Mouse (Mus musculus) heart, embryonic 13.5 days (tissue): Measurements from ENCODE around the gene Gnao1. TPM values are rescaled to one million over a fixed set of nuclear protein-coding genes. Genes with fewer than 3 reads are reported as not detected.

Source experiments
- ATAC-seq: fragments of 200-750 bp; cut with Nextera tagmentation; 2 replicates; pipeline ENCODE4 v1.8.0; 2017; ENCODE audit warnings: moderate TSS enrichment; ENCODE audit not compliant: insufficient number of reproducible peaks, low FRiP score, low TSS enrichment; ENCODE audit errors: extremely low read depth
- H3K27ac ChIP-seq: fragments of 300-500 bp; sonication (generic); replicated peaks from 2 replicates; pipeline ENCODE4 v1.5.1; 2015; ENCODE audit warnings: moderate library complexity, mild to moderate bottlenecking, inconsistent platforms
- H3K27me3 ChIP-seq: fragments of 300-500 bp; sonication (generic); replicated peaks from 2 replicates; pipeline ENCODE4 v1.6.1; 2015; ENCODE audit warnings: mild to moderate bottlenecking, inconsistent platforms
- H3K36me3 ChIP-seq: fragments of 300-500 bp; sonication (generic); 2 replicates; pipeline ENCODE4 v1.6.1; 2015; ENCODE audit warnings: mild to moderate bottlenecking, inconsistent platforms
- H3K4me1 ChIP-seq: fragments of 300-500 bp; sonication (generic); 2 replicates; pipeline ENCODE4 v1.6.1; 2015; ENCODE audit warnings: inconsistent platforms
- H3K4me2 ChIP-seq: fragments of 300-500 bp; sonication (generic); 2 replicates; pipeline ENCODE4 v1.6.1; 2015; ENCODE audit warnings: inconsistent platforms, mild to moderate bottlenecking, moderate library complexity
- H3K4me3 ChIP-seq: fragments of 300-500 bp; sonication (generic); 2 replicates; pipeline ENCODE4 v1.5.1; 2015; ENCODE audit warnings: moderate library complexity, mild to moderate bottlenecking, inconsistent platforms
- H3K9ac ChIP-seq: fragments of 300-500 bp; sonication (generic); 2 replicates; pipeline ENCODE4 v1.6.1; 2015; ENCODE audit warnings: inconsistent platforms, mild to moderate bottlenecking, moderate library complexity
- H3K9me3 ChIP-seq: fragments of 300-500 bp; sonication (generic); 2 replicates; pipeline ENCODE4 v1.6.1; 2016; ENCODE audit warnings: inconsistent platforms
- WGBS: fragments of 180-500 bp; shearing (Covaris S2); methylation state at CpG from one replicate; pipeline ENCODE4 v1.1.7; 2015; ENCODE audit warnings: mixed read lengths; 5-methylcytosine and 5-hydroxymethylcytosine counted together
- polyA plus RNA-seq: library from polyadenylated mRNA; unstranded; fragments of >200 nt; fragmentation: Nextera tagmentation; extraction: Ambion mirVana; gene quantifications from 2 replicates; pipeline ENCODE4 v1.2.1, GENCODE M21; 2015

The Gnao1 gene
- polyA plus RNA-seq, 1 experiment from 2014 or later = 13.2 TPM

DNA sequence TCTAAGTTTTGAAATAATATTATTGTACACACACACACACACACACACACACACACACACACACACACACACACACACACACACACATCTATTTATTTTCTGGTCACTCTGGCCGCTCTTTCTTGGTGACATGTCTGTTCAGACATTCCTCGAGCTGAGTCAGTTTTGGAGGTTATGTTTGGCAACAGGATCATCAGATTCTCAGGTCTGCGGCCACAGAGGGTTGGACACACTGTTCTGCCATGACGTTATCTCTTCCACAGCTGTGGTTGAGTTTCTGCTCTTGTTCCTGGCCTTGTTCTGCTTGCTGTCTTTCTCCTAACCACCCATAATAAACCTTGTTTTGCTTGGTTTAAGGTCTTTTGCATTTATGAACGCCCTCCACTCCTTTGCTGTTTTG, 61.5 kb downstream of the Gnao1 start:
- no peaks in the 10 kb centered on the region for H3K9me3 ChIP-seq
- peaks cover 20% of the 10 kb centered on the region for H3K4me1 ChIP-seq
- no peak overlapping the region for H3K9ac ChIP-seq
- H3K27me3 ChIP-seq = no peaks in the 10 kb centered on the region
- H3K4me3 ChIP-seq = no peak overlapping the region
- no peak for ATAC-seq
- H3K27ac ChIP-seq = 0 out of 2 replicates have a peak overlapping the region, but pooled peaks have one; percentile 25
- no peaks in the 10 kb centered on the region for H3K36me3 ChIP-seq
- 43% methylated on average over 5 of the region's 5 CpGs for WGBS
- no peak overlapping the region for H3K4me2 ChIP-seq

DNA sequence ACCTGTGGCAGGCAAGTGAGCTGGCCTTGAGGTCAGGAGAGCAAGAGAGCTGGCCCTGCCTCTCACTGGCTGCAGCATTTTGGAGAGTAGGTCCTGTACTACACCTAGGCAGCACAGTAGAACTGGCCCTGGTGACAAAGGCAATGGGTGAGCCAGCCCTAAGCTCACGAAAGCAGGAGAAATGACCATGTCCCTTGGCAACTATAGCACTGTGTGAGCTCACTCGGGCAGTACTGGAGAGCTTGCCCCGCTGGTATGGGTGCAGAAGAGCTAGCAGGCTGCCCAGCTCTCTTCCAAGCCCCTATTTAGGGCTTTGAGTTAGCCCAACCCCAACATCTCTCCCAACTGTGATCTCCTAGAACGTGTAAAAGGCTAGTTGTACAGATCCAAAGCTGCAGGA, 68.6 kb downstream of the Gnao1 start:
- peaks cover 6% of the 10 kb centered on the region; the same call in 1 of the 2 replicates for H3K4me1 ChIP-seq
- H3K27me3 ChIP-seq = no peaks in the 10 kb centered on the region
- no peak overlapping the region for H3K27ac ChIP-seq
- no peaks in the 10 kb centered on the region for H3K9me3 ChIP-seq
- no peak overlapping the region for H3K4me3 ChIP-seq
- no peaks in the 10 kb centered on the region for H3K36me3 ChIP-seq
- WGBS = 76% methylated on average over 4 of the region's 4 CpGs
- no peak overlapping the region for H3K4me2 ChIP-seq
- no peak for ATAC-seq
- H3K9ac ChIP-seq = no peak overlapping the region

DNA sequence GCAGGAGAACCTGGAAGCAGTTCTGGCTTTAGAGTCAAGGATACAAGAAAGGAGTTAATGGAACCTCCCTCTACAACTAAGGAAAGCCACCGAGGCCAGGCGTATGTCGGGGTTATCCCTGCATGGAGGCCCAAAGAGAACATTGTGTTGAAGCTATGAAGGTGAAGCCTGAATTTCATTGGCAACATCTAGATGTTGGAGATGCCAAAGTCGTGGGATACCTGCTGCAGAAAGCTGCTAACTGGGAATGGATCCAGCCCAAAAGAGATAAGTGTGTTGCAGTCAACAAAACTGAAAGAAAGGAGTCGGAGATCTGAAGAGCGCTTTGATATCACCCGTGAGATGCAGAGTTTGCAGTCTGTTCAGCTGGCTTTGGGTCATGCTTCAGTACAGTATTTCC, 70.2 kb downstream of the Gnao1 start:
- H3K36me3 ChIP-seq = no peaks in the 10 kb centered on the region
- no peak overlapping the region for H3K27ac ChIP-seq
- H3K4me2 ChIP-seq = no peak overlapping the region
- no peak for ATAC-seq
- H3K4me3 ChIP-seq = no peak overlapping the region
- no peak overlapping the region for H3K9ac ChIP-seq
- no peaks in the 10 kb centered on the region for H3K27me3 ChIP-seq
- peaks cover 6% of the 10 kb centered on the region; the same call in 1 of the 2 replicates for H3K4me1 ChIP-seq
- H3K9me3 ChIP-seq = no peaks in the 10 kb centered on the region
- 72% methylated on average over 7 of the region's 7 CpGs for WGBS

DNA sequence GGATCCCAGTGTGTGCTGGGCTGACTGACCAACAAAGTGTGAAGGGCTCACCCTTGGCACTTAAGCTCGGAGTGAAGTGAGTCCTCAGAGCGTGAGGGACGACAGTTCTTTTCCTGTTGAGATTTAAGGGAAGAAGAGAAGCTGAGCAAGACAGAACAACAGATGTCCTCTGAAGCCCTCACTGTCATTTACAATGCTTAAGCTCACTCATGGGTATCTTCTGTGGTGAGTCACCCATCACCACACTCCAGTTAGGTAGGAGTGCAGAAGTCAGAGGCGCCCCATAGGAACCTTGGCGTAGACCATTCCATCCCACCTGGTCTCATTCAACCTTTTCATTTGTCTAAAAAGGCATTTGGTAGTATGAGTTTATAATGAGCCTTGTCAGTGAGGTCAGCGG, 71.6 kb downstream of the Gnao1 start:
- Histone ChIP-seq H3K4me1 (peaks cover 6% of the 10 kb centered on the region; the same call in 1 of the 2 replicates), H3K4me2 (no peak overlapping the region), H3K4me3 (no peak overlapping the region), H3K9ac (no peak overlapping the region), H3K36me3 (no peaks in the 10 kb centered on the region), H3K27ac (no peak overlapping the region), H3K27me3 (no peaks in the 10 kb centered on the region), H3K9me3 (no peaks in the 10 kb centered on the region)
- WGBS = 72% methylated on average over 6 of the region's 6 CpGs
- no peak for ATAC-seq

DNA sequence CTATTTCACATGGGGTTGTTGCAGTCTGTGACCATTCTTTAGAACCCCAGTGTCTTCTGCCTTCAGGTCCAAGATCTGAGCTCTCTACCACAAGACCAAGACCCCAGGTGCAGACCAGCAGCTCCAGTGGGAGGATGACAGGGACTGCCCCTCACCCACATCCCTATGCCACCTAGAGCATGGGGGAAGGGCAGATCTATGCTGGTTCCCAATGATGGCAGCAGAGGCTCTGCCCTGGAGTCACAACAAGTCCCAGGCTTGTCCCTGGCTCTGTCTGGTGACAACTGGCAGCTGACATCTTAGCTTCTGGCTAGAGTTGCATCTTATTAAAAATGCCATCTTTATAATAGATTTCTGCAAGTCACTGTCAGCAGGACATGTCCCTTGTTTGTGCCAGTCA, 73.5 kb downstream of the Gnao1 start:
- Histone ChIP-seq H3K36me3 (no peaks in the 10 kb centered on the region), H3K4me3 (no peak overlapping the region), H3K4me1 (peaks cover 10% of the 10 kb centered on the region), H3K4me2 (no peak overlapping the region), H3K27me3 (no peaks in the 10 kb centered on the region), H3K9me3 (no peaks in the 10 kb centered on the region), H3K9ac (no peak overlapping the region), H3K27ac (no peak overlapping the region)
- ATAC-seq = no peak

DNA sequence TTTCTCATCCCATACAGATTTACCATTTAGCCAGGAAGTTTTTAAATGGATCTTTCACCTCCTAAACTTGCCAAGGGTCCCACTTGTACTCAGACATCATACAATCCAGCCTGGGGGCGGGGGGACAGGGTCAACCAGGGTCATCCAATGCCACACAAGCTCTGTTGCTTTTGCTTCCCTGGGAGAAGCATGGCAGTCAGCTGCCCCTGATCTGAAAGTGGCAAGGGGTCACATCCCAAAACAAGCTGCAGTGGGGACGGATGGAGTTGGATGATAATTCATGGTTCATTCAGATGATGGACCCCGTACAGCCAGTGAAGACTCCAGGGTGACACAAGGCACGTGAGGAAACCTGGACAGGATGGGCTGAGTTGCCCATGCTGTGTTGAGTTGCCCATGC, 74.0 kb downstream of the Gnao1 start:
- H3K9ac ChIP-seq = no peak overlapping the region
- H3K36me3 ChIP-seq = no peaks in the 10 kb centered on the region
- no peak overlapping the region for H3K27ac ChIP-seq
- H3K4me2 ChIP-seq = no peak overlapping the region
- no peaks in the 10 kb centered on the region for H3K27me3 ChIP-seq
- peaks cover 15% of the 10 kb centered on the region for H3K4me1 ChIP-seq
- H3K9me3 ChIP-seq = no peaks in the 10 kb centered on the region
- no peak overlapping the region for H3K4me3 ChIP-seq
- no peak for ATAC-seq
- WGBS = 79% methylated on average over 4 of the region's 4 CpGs

DNA sequence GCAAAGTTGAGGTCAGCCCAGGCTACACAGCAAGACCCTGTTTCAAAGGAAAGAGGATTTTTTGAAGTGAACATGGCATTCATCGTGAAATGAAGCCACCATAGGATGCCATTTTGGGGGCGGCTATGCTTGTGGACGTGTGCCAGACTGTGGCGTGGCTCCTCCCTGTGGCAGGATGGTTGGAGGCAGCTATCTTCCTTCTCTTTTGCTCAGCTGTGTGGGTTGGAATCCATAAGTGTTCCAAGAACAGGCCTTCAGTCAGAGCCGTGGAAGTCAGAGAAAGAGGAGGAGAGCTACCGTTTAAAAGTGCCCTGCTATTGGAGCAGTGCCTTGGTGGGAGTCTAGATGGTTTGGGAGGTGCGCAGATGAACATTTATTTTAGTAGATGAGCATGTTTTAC, 74.5 kb downstream of the Gnao1 start:
- Histone ChIP-seq H3K27ac (no peak overlapping the region), H3K9me3 (no peaks in the 10 kb centered on the region), H3K36me3 (no peaks in the 10 kb centered on the region), H3K27me3 (no peaks in the 10 kb centered on the region), H3K4me2 (no peak overlapping the region), H3K4me3 (no peak overlapping the region), H3K9ac (no peak overlapping the region), H3K4me1 (peaks cover 21% of the 10 kb centered on the region)
- WGBS = 76% methylated on average over 7 of the region's 7 CpGs
- ATAC-seq = no peak

DNA sequence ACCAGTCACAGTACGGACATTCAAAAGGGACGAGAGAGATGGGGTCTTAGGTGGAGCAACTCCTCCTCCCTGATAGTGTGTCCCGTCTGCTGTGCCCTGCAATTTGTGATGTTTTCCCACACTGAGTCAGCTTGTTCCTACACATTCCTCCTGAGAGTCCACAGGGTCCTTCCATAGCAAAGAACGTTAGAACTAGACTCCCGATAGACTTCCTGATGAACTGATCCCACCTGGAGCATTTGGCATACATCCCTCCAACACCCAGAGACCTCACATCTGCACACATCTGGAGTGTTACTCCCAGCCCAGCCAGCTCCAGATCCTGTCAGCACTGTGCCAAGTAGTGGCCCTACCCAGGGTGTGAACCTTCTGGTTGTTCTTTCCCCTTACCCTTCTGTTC, 76.4 kb downstream of the Gnao1 start:
- H3K36me3 ChIP-seq = no peaks in the 10 kb centered on the region
- no peak overlapping the region for H3K4me2 ChIP-seq
- no peak for ATAC-seq
- no peak overlapping the region for H3K9ac ChIP-seq
- peaks cover 33% of the 10 kb centered on the region for H3K4me1 ChIP-seq
- no peaks in the 10 kb centered on the region for H3K9me3 ChIP-seq
- no peak overlapping the region for H3K27ac ChIP-seq
- H3K4me3 ChIP-seq = no peak overlapping the region
- H3K27me3 ChIP-seq = no peaks in the 10 kb centered on the region
- 72% methylated on average over 5 of the region's 5 CpGs for WGBS

DNA sequence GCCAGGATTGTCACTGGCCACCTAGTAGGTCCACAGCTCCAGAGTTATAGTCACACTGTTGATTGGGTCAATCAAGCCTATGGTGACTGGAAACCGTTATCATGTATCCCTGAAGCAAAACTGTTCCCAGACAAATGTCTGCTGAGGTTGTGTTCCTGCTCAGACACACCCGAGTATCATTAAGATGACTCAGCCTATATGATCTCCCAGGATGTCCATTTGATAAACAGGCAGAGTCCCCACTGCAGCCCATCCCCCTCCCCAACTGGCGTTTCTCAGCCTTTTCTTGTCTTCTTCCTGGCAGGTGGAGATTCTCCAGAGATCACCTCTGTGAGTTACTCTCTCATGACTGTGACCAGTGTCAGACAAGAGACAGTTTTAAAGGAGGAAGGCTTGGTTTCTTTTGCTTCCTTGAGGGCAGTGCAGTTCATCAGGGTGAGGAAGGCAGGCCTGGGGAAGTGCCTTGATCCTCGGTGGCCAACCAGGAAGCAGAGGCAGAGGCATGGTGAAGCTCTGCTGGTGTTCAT, 78.4 kb downstream of the Gnao1 start:
- no peaks in the 10 kb centered on the region for H3K9me3 ChIP-seq
- H3K27me3 ChIP-seq = no peaks in the 10 kb centered on the region
- H3K4me2 ChIP-seq = no peak overlapping the region
- peaks cover 32% of the 10 kb centered on the region for H3K4me1 ChIP-seq
- peak overlapping the region; percentile 83 for H3K27ac ChIP-seq
- no peak overlapping the region for H3K9ac ChIP-seq
- no peak for ATAC-seq
- H3K4me3 ChIP-seq = no peak overlapping the region
- WGBS = 45% methylated on average over 4 of the region's 4 CpGs
- no peaks in the 10 kb centered on the region for H3K36me3 ChIP-seq

DNA sequence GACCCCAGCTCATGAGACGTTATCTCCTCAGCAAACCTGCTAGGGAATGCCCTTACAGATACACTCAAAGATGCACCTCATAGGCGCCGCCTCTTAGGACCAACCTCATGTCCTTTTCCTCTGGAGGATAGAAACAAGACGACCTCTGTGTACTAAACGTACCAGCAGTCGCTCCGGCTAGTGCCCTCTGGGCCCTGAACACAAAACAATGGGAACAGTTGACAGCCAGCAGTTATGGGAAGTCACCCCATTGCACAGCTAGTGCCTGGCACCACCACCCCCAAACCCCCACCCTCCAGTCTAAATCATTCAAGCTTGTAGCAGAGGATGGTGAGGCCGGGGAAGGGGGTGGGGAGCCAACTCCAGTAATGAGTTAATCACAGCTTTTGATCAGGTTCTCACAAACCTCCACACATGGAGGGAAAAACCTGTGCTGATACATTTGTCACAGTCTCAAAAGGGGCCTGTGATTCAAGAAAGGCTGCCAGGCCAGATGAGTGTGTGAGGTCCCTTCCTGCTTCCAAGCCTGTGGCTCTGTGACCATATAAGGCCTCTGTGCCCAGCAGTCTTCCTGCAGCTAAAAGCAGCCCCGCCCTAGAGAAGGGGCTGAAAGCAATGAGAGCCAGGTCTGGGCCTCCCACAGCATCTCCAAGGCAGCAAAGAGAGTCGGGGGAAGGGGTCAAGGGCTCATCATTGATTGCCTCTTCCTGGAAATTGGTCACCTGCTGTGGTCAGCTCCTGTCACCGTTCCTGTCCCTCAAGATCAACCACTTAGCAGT, 79.1 kb downstream of the Gnao1 start:
- Histone ChIP-seq H3K27me3 (no peaks in the 10 kb centered on the region), H3K9me3 (no peaks in the 10 kb centered on the region), H3K4me1 (peaks cover 29% of the 10 kb centered on the region), H3K9ac (peak overlapping the region; percentile 44; the same call in 1 of the 2 replicates), H3K27ac (peak overlapping the region; percentile 83), H3K4me3 (no peak overlapping the region), H3K36me3 (no peaks in the 10 kb centered on the region), H3K4me2 (no peak overlapping the region)
- WGBS = 55% methylated on average over 11 of the region's 11 CpGs
- ATAC-seq = no peak

DNA sequence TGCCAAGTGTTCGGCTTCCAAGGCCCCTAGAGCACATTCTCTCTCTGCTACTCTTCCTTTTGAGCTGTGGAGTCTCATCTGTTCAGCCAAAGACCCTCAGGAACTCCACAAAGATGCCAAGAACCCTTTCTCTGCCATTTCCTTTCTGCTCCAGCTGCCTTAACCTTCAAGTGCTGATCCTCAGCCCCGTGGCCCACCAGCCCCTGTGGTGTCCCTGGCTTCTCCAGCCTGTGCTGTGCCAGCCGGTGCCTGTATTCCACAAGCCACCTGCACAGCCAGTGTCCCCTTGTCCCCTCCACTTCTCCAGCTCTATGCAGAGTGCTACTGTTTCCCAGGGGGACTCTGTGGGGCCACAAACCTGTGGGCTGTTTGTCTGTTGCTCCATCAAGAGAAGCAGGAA, 83.8 kb downstream of the Gnao1 start:
- H3K4me2 ChIP-seq = no peak overlapping the region
- H3K4me1 ChIP-seq = peaks cover 25% of the 10 kb centered on the region
- ATAC-seq = no peak
- H3K36me3 ChIP-seq = peaks cover 23% of the 10 kb centered on the region; the same call in 1 of the 2 replicates
- WGBS = 56% methylated on average over 3 of the region's 3 CpGs
- no peak overlapping the region for H3K9ac ChIP-seq
- no peak overlapping the region for H3K4me3 ChIP-seq
- no peaks in the 10 kb centered on the region for H3K27me3 ChIP-seq
- H3K9me3 ChIP-seq = no peaks in the 10 kb centered on the region
- H3K27ac ChIP-seq = no peak overlapping the region
